Mouse (Mus musculus) heart, adult 10 weeks (tissue): ENCODE measurements around the gene Zfp866. TPM values are rescaled to one million over a fixed set of nuclear protein-coding genes. Genes with fewer than 3 reads are reported as not detected.

ENCODE experiments used
- polyA plus RNA-seq: library from polyadenylated mRNA; stranded (reverse); fragments of 350-450 nt; fragmentation: Illumina TruSeq; extraction: RNeasy Lipid Tissue Mini Kit (QIAGEN cat#74804); gene quantifications from one replicate; pipeline ENCODE4 v1.2.3, GENCODE M21; 2014; ENCODE audit warnings: low read depth, low replicate concordance

Gene Zfp866
- polyA plus RNA-seq: 17.2 TPM

DNA sequence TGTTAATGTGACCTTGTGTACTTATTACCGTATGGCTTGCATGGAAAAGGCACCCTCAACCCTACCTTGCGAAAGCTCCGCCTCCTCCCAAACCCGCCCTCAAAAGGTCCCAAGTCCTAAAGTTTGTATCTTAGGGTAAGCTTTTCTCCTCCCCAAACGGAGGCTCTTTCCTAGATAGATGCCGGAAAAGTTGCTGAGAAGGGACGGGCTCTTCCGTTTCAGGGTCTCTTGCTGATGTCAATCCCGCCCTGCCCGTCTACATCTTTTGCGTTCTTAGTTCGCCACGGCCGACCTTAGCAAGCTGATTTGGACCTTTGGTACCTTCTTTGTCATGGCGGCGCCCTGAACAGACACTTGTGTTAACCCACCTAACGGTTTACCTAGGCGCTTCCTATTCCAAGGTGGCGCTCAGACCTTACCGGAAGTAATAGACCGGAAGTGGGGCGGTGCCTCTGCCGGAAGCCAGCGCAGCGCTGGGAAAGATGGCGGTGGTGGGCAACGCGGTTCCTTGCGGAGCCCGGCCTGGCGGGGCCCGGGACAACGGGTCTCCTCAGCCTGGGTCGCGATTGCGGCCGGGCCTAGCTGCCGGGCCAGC is at the start of gene Zfp866, which contains the start of gene Atp13a1:
Gene Zfp866 (minus strand): TSS at position 406 of the 595 bp plus-strand sequence.
Gene Atp13a1 (plus strand): TSS at position 391 of the 595 bp plus-strand sequence.

DNA sequence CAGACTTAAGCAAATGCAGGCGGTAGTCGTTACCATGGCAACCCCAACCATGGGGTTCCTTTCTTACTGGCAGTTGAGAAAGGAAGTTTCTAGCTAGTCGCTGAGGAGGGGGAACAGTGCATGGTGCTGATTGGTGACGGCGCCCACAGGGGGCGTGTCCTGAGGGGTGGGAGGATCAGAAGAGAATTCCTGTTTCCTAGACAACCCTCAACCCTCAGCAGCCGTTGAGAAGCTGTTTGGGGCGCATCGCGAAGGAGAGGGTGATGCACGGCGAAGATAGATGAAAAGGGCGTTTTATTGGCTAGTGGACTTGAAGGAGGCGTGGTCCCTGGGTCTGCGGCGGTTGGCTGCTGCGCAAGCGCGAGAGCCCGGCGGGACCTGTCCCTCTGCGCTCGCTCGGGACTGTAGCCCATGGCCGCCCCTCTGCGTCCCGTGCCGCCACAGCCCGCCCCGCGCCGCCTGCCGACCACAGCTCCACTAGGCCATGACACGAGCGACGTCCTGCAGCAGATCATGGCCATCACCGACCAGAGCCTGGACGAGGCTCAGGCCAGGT is 41.4 kb upstream of the Zfp866 start, which contains the start of gene Pbx4:
Gene Pbx4 (plus strand): TSS at position 194 of the 556 bp plus-strand sequence.

DNA sequence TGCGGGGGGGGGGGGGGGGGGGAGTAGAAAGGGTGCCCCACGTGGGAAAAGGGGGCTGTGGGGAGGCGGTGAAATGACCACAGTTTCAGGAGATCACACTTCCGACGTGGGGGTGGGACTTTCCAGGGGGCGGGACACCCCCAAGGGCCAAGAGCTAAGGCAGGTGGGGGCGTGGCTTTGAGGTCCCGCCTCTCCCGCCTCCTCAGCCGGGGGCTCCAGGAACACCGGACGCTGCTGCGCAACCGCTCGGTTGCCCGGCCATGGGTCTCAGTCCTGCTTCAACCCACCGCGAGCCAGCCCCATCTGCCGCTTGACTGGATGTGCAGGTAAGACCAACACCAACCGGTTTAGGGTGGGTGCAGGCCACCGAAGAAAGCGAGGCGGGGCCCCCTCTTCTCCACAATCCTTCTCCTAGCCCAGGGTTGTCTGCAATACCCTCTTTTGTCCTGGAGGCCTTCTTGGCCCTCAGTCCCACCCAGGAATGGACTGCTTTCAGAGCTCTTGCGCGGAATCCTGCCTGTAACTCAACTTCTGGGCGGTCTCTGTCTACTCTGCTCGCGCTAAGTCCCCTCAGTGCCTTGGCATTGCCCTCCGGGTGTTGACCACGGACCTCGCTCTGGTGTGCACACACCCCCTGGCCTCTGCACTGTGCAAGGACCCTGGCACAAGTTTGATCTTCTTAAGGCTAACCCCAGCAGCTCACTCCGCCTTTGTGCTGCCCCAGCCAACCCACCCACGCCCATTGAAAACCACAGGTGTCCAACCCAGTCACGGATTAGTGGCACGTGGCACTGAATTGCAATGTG is 31.6 kb upstream of the Zfp866 start, which contains the start of gene Lpar2:
Gene Lpar2 (plus strand): TSS at position 44 of the 806 bp plus-strand sequence.

DNA sequence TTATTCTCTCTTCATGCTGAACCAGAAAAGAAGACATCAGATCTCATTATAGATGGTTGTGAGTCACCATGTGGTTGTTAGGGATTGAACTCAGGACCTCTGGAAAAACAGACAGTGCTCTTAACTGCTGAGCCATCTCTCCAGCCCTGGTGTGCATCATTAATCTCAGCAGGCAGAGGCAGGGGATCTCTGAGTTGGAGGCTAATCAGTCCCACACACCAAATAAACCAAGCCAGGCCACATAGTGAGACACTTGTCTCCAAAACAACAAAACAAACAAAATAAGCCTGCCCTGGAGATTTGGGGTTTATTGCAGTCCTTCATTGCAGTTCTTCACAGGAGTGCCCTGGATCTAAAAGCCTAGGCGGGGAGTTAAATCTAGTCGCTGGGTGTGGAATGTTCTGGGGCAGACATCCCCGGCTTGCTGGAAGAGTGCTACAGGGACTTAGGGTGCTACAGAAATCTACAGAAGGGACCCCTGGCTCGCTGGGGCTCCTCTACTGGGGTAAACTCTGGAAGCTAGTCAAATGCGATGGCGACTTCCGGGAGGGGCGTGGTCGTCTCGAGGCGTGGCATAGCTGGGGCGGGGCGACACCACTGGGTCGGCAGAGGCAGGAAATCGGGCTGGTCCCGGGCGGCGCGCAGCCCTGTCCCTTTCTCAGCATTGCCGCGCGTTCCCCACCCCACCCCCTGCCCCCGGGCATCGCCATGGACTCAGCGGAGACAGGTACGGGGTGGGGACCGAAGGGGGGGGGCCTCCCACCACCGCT is 17.3 kb upstream of the Zfp866 start, which contains the start of gene Gmip:
Gene Gmip (plus strand): TSS at position 586 of the 770 bp plus-strand sequence.

DNA sequence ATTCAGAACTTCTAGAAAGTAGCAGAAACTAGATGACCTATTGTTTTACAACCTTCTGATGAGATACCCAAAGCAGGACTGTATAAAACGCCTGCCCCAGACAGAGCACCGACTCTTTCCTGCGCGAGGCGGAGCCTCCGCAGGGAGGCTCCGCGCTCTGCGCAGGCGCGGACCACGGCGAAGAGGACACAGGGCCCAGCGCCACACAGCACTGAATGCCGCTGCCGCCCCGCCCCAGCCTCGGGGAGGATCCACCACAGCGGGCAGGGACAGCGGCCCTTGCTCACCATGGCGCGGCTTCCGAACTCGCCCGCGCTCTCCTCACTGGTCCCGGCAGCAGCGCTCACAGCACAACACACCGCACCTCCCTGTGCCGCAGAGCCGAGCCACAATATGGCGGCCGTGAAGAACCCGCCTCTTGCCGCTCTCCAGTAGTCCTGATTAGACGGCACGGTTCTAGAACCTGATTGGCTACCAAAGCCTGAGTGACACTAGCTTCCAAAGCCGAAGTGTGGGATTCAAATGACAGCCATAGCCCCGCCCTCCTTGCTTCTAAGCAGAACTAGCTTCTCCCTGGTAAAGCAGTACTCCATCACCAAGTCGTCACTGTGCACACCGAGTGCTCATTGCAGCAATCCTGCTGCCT is 16.4 kb downstream of the Zfp866 start, which contains the start of gene Gm20422:
Gene Gm20422 (minus strand): TSS at position 384 of the 646 bp plus-strand sequence.

DNA sequence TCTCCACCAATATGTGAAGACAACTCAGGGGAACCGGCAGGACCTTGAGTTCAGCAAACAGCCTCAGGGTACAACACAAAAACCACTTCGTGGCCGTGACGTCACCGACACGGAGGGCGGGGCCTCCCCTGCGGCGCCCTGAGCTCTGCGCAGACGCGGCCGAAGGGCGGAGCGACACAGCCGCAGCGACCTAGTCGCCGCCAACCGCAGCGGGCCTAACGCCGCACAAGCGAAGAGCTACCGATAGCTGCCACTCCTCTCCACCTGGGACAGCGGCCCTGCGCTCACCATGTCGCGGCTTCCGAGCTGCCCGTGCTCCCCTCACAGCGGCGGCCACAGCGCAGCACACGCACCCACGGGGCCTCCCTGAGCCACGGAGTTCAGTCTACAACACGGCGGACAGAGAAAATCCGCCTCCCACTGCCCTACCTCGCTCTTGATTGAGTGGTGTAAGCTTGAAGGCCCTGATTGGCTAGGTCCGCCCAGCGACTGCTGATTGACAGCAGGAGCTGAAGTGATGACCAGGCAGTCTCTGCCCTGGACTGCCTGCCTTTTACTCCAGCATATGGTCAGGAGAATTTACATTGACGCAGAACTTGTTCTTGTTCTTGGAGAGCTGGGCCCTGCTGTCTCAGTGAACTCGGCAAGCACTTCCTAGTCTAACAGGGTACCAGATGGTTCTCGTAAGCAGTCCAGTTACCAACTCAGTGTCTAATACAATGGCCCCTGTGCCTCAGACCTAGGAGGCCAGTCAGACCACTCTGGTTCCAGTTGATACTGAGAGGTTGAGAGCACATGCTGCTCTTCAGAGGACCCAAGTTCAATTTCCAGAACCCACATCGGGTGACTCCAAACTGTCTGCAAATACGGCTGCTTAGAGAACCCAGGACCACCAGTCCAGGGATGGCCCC is 41.2 kb downstream of the Zfp866 start, which contains the start of gene Zfp963:
Gene Zfp963 (minus strand): TSS at position 427 of the 911 bp plus-strand sequence.

Other genes starting within 250 kb of the Zfp866 start
- 7.3 TPM for gene Zfp868, start 165.6 kb downstream of the Zfp866 start, polyA plus RNA-seq
- 1.2 TPM for gene Zfp964, start 136.7 kb downstream of the Zfp866 start, polyA plus RNA-seq
- 24.0 TPM for gene Zfp869, start 80.5 kb downstream of the Zfp866 start, polyA plus RNA-seq
- 4.2 TPM for gene Zfp963, start 41.2 kb downstream of the Zfp866 start, polyA plus RNA-seq
- not detected for gene Gm20422, start 16.3 kb downstream of the Zfp866 start, polyA plus RNA-seq
- gene Atp13a1, start within 50 bp of the Zfp866 start, polyA plus RNA-seq: 13.5 TPM
- 4.4 TPM for gene Gmip, start 17.5 kb upstream of the Zfp866 start, polyA plus RNA-seq
- 0.18 TPM for gene Lpar2, start 31.3 kb upstream of the Zfp866 start, polyA plus RNA-seq
- gene Pbx4, start 41.3 kb upstream of the Zfp866 start, polyA plus RNA-seq: not detected
- gene Cilp2, start 96.5 kb upstream of the Zfp866 start, polyA plus RNA-seq: 6.1 TPM
- gene Tssk6, start 111.0 kb upstream of the Zfp866 start, polyA plus RNA-seq: not detected
- 607 TPM for gene Ndufa13, start 111.4 kb upstream of the Zfp866 start, polyA plus RNA-seq
- 10.9 TPM for gene Yjefn3, start 111.5 kb upstream of the Zfp866 start, polyA plus RNA-seq
- gene Gatad2a, start 205.2 kb upstream of the Zfp866 start, polyA plus RNA-seq: 18.1 TPM